Mouse (Mus musculus): ENCODE measurements around the gene Unc45a. TPM values are rescaled to one million over a fixed set of nuclear protein-coding genes. Genes with fewer than 3 reads are reported as not detected.

Gene Unc45a
- 10 to 100 TPM; 35.5 to 47.2 (median 40.6) TPM for total RNA-seq (2022)

DNA sequence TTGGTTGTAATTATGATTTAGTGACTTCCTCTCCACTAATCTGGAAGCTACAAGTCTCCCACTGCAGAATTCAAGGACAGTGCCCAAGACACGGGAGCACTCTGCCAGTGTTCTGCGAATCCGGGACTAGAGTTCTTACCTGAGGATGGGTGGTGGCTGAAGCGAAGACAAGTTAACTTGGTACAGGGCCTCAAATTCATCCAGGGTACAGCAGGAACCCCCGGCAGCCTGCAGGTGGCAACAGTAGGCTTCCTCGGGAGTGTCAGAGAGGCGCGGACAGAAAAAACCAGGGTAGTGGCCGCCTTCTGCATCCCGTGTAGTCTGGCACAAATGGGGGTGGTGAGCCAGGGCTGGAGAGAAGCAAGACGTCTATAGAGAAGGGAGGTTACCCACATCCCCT lies at the start of gene Unc45a:
Unc45a (minus strand) TSS at position 213 of the 400 bp plus-strand sequence.
- DNase-seq (ENCODE audit: low spot score in 2 of 2), result peak in 1 of 2 experiments; percentile 58

DNA sequence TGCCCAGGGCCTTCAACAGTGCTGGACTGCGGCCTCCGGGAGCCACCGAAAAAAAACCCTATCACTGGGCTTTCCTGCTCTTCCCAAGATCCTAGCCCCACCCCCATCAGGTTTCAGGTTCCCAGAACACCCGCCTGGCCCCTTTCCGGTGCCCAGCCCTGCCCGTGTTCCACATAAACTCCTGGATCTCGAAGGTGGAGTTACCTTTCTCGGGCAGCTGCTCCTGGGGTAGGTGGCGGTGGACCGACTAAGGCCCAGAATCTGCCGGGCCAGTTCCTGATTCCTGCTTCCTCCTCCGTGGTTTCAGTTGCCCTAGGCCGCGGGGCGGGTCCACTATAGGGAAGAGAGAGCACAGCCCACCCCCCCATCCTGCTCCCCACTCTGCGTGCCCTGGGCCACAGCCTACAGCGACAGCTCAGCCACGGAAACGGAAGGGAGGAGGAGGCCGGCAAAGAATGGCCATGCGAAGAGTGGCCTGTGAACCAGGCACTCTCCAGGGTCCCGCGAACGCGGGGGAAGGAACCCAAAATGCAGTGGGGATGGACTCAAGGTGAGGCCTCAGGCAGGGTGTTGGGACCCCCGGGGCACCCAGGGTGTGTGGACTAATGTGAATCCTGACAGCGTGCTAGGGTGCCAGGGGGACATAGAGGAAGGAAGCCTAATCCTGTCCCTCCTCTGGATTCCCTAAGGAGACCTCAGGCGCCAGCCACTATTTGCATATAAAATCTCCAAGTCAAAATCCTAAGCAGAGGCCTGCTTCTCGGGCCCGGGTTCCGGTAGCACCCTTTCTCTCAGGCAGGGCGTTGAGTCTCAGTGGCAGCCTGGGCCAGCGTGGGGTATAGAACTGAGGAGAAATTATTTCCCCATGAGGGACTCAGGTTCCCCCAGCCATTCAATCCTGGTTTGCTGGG lies 47.1 kb upstream of the Unc45a start, which contains the start of gene Fes:
Fes (minus strand) TSS at position 314 of the 911 bp plus-strand sequence.
- DNase-seq (ENCODE audit: low spot score in 2 of 2), result no peak

DNA sequence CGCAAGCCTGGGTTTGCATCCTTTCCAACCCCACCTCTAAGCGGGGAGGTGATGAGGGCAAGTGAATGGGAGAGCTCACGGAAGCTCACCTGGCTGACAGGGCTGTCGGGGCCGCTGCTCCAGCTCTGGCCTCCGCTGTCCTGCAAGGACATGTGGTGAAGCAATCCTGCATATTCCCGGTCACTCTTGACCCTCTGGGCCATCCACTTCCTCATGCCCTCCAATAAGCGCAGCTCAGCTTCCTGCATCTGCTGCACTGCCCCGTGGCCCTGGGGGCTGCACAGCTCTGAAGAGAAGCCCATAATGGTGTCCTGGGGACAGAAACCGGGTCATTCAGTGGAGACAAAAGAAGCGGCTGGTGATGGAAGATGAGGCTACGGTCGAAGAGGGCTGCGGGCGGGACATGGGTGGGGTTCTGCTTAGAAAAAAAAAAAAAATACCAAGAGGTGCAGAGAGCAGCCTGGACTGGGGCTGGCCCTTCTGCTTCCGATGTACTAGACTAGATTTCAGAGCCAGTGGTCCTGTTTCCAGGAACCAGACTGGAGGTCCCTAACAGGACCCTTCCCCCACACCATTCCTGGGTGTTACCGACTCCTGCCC lies 46.3 kb upstream of the Unc45a start:
- DNase-seq (ENCODE audit: low spot score in 2 of 2), result no peak

DNA sequence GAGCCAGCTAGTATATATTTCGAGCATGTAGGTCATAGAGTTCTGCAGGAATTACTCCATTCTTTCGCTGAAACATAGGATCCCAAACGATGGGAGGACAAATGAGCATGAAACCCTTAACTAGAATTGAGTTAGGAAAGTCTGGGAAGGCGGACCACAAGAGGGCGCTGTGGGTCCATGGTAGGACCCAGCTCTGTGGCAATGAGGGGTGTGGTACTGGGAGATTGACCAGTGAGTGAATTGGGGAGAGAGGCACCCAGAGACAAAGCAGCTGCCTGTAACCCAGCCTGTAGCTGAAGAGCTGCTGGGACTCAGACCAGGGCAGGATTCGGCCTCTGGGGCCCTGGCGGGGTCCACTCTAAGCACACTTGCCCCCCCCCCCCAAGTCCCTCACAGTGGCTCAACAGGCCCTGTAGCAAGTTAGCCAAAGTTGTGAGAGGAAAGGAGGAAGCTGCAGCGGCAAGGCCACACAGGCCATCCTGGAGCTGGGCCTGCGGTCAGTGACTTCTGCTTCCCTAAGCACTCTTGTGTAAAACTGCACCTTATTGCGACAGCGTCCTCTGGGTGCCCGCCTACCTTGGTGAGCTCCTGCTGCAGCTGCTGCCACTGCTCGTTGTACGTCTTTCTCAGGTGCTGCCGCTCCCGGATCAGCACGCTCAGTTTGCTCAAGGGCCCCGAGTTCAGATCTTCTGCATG lies 45.6 kb upstream of the Unc45a start:
- peak; percentile 72 to 90 for DNase-seq (ENCODE audit: low spot score in 2 of 2)

DNA sequence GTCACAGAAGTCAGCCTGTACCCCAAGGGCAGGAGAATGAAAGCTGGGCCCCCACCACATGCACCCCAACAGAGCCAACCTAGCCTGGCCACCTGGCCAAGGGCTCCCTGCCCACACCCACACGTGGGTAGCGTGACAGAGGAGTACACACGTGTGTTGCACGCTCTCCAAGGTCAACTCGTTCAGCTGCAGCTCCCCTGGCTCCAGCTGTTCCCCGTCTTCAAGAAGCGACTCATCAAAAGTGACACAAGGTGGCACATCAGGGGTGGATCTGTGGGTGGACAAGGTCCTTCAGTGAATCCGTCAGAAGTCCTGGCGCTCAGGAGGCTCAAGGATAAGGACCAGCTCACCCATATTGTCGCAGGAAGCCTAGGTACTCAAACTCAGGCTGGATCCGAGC lies 42.1 kb upstream of the Unc45a start:
- no peak for DNase-seq (ENCODE audit: low spot score in 2 of 2)

DNA sequence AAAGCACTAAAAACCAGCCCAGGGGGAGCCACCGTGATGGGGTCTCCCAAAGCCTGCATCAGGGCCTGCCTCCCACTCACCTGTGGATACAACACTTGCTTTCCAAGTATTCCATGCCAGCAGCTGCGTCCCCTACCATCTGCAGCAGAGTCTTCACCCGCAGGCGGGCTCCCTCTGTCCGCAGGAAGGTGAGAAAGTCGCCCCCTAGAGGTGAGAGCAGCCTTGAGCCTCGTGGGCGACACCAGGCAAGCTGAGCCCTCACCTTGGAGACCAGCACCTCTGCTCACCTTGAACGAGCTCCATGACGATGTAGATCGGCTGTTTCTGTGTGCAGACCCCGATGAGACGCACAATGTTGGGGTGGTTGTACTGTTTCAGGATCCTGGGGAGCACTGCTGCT lies 38.7 kb upstream of the Unc45a start:
- DNase-seq (ENCODE audit: low spot score in 2 of 2), result no peak

DNA sequence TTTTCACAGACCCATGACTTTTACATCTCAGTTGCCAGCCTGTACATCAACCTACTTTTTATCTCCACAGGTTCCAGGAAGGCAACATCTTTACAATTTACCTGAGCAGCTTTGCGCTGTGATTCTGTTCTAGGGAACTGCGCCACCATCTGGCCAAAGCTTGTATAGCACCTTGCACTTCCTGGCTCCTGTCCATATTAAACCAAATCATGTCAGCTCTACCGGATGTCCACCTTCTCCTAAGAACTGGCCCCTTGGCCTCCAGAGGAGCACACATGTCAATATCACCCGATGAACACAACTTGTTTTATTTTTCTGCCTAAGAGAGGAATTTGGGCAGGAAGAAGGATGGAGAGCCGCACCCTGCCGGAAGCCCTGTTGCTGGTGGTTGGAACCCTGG lies 36.7 kb upstream of the Unc45a start:
- DNase-seq (ENCODE audit: low spot score in 2 of 2), result peak in 1 of 2 experiments; percentile 63

DNA sequence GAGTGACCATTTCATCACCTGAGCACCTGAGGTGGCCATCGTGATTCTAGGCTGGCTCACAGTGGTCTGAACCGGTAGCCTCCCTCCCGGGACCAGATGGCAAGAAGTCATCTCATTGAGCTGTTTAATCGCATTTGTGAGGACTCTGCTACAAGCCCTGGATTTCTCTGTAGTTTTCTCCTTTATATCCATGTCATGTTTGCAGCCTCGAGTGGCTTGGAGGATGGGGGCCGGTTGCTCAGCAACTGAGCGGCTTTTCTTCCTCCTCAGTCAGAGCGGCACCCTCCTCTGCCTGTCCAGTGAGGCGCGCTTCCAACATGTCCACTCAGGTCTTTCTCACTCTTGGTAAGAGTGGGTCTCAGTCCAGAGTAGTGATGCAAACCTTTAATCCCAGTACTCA lies 35.4 kb upstream of the Unc45a start:
- no peak for DNase-seq (ENCODE audit: low spot score in 2 of 2)

DNA sequence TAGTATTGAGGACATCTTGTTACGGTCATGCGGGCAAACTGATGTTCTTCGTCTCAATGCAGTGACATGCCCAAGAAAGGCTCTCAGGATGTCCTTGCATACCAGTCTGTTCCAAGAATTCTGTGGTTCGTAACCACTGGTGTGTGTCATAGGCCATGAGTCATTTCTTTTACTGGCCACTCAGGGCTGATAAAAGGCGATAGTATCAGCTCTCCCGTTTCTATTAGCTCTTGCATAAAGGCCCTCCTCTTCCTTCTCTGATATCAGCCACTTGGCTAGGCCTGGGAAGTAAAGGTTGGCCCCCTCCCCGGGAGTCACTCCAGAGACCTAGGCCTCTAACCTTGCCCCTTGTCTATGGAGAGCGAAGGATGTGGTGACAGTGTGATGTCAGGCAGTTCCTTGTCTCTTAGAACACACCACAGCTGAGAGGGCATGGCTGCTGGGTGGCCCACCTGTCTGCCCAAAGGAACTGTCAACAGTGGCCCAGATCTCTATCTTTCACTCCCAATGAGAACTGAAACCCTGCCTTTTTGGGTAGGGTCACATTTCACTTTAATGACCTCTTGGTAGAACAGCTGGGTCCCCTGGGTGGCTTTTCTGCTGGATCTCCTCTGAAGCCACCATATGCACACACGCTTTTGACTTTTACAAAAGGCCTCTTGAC lies 34.7 kb upstream of the Unc45a start:
- no peak for DNase-seq (ENCODE audit: low spot score in 2 of 2)

DNA sequence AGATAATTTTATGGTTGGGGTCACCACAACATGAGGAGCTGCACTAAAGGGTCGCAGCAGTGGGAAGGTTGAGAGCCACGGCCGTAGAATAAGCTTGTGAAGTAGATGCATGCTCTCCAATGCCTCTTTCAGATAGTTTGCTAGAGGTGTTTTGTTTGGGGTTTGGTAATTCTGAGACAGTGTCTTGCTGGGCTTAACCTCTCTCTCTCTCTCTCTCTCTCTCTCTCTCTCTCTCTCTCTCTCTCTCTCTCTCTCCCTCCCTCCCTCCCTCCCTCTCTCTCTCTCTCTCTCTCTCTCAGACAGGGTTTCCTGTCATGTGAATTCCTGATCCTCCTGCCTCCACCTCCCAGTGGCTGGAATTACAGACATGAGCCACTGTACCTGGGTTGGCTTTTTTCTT lies 33.9 kb upstream of the Unc45a start:
- no peak for DNase-seq (ENCODE audit: low spot score in 2 of 2)

DNA sequence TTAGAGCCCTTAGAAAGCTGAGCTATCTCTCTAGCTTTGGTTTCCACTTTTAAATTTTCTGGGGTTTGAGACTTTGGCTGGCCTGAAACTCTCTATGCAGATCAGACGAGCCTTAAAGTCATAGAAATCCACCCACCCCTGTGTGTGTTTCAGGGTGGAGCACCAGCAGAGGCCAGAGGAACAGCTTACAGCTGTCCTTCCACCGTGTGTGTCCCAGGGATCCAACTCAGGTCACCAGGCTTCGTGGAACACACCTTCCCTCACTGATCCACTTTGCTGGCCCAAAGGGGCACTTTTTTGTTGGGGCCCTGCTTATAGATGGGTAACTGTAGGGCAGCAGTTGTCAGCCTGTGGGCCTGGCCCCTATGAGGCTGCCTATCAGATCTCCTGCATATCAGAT lies 33.5 kb upstream of the Unc45a start:
- DNase-seq (ENCODE audit: low spot score in 2 of 2), result no peak

DNA sequence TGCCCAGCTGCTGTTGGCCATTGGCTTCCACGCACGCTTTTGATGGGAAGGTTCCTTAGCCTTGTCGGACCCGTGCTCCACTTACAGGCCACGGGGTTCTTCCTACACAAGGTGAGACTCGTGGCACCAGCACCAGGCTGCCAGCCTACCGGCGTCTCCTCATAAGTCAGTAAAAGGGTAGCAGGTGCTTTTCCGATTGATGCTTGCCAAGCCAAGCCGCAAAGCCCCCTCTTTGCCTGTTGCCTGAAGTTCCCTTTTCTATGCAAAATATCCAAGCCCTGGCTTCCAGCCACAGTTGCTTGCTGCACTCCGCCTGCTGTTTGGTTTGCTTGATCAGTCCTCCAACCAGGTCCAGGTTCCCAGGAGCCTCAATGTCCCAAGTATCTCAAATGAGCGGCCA lies 33.0 kb upstream of the Unc45a start:
- no peak for DNase-seq (ENCODE audit: low spot score in 2 of 2)

DNA sequence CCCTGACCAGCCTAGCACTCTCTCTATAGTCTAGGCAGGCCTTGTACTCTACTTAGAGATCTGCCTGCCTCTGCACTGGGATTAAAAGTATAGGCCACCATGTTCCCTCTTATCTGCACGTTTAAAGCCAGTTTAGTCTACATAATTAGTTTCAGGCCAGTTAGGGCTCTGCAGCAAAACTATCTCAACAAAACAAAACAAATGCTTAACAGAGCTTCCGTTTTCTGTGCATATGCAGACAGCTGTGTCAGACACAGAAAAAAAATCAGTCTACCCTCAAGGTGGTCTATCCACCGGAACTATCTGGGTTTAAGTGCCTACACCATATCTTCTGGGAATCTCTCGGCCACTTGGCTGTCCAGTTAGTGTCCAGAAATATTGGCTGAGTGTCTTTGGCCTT lies 32.5 kb upstream of the Unc45a start:
- no peak for DNase-seq (ENCODE audit: low spot score in 2 of 2)

DNA sequence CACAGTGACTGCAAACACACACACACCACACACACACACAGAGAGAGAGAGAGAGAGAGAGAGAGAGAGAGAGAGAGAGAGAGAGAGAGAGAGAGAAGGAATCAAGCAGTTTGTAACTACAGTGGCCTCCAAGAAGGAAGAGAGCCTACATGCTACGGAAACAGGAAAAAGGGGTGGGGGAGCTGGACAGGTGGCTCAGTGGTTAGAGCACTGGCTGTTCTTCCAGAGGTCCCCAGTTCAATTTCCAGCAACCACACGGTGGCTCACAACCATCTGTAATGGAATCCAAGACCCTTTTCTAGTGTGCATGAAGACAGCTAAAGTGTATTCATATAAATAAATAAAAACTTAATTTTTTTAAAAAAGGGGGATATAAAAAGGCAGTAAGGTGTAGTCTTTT lies 31.9 kb upstream of the Unc45a start:
- DNase-seq (ENCODE audit: low spot score in 2 of 2), result no peak

DNA sequence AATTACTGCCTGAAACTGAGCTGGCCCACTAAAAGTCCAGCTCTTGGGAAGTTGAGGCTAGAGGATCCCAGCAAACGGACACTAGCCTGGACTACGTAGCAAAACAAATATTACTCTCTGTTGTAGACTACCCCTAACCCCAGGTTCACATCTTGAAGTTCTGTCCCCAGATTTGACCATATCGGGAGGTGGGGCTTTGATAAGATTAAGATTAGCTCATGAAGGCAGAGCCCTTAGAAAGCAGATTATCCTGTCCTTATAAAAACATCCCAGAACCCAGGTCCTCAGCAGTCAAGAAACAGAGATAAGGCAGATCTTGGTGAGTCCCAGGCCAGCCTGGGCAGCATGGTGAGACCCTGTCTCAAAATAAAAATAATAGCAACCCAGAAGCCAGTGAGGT lies 31.4 kb upstream of the Unc45a start:
- no peak for DNase-seq (ENCODE audit: low spot score in 2 of 2)

DNA sequence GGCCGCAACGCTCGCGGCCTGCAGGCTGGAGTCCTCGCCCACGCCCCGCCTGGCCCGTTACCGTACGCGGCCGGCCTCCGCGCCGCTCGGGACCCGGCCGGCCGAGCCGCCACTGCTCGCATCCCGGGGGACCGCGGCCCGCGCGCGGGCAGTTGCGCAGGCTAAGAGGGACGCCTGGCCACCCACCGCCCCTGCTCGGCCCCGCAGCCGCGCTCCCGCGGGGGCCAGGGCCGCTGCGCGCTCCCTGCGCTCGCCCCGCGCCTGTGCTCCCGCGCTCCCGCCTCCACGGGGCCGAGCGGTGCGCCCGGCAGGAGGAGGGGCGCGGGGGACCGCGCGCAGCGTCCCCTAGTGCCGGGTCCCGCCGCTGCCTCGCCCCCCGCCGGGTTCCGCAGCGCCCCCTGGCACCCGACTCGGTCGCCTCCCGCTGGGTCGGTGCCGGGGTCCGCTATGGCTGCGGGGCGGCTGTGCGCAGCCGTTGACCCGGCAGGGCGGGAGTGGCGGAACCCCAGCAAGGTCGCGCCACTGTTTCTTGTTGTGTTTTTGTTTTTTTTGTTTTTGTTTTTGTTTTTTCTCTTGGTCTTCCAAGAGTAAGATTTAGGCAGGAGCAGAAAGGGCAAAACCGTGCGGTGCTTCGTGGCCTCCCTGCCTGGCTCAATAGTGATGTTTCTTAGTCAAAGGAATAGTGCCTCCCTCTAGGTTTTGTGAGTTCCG lies 30.4 kb upstream of the Unc45a start, which contains the start of gene Man2a2:
Man2a2 (minus strand) TSS at position 335 of the 711 bp plus-strand sequence.
- peak in 1 of 2 experiments; percentile 70 for DNase-seq (ENCODE audit: low spot score in 2 of 2)

DNA sequence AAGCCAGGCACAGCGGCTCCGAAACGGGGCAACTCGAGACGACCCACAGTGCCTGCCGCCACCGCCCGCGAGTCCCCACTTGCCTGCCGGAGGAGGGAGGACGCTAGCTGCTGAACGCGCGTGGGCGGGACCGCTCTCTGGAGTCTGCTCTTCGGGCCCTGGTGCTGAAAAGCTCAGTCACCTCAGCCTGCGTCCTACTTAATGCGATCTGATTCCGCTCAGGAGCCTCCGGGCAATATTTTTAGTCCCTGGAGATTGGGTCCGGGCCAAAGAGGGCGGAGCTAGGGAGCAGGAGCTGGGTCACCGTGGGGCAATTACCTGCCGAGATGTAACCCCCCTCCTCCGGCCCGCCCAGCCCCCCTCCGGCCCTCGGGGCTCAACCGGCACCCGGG lies 29.8 kb upstream of the Unc45a start:
- DNase-seq (ENCODE audit: low spot score in 2 of 2), result peak; percentile 79 to 81

DNA sequence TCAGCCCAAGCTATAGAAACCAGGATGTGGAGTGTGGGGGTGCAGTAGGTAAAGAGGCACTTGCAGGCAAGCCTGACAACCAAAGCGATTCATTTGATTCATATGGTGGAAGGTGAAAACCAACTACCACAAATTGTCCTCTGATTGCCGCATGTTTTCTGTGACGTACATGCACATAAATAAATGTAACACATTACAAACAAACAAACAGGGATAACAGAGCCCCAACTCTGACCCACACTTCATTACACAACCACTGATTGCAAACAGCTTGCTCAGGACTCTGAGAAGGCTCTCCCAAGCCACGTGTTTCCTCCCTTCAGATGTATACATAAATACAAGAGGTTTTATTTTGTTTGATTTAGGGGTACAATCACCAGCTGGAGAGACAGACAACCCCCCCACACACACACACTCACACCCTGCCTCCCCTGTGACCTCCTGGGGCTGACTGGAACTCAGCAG lies 29.2 kb upstream of the Unc45a start:
- no peak for DNase-seq (ENCODE audit: low spot score in 2 of 2)

DNA sequence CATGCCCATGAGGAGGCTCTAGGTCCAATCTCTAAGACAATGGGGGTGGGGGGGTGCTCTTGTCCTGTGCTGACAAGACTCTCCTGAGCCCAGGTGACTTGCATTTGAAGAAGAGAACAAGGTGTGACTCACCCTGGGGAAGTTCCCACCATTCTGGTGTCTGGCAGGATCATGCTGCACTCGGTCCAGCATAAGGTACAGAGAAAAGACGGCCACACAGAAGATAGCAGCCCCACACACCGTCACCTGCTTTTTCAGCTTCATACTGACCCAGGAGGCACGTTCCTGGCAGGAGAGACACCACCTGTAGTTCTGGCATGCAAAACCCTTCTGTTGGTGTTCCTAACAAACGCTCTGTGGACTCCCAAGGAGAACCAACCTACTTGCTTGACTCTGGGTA lies 28.7 kb upstream of the Unc45a start:
- DNase-seq (ENCODE audit: low spot score in 2 of 2), result no peak

DNA sequence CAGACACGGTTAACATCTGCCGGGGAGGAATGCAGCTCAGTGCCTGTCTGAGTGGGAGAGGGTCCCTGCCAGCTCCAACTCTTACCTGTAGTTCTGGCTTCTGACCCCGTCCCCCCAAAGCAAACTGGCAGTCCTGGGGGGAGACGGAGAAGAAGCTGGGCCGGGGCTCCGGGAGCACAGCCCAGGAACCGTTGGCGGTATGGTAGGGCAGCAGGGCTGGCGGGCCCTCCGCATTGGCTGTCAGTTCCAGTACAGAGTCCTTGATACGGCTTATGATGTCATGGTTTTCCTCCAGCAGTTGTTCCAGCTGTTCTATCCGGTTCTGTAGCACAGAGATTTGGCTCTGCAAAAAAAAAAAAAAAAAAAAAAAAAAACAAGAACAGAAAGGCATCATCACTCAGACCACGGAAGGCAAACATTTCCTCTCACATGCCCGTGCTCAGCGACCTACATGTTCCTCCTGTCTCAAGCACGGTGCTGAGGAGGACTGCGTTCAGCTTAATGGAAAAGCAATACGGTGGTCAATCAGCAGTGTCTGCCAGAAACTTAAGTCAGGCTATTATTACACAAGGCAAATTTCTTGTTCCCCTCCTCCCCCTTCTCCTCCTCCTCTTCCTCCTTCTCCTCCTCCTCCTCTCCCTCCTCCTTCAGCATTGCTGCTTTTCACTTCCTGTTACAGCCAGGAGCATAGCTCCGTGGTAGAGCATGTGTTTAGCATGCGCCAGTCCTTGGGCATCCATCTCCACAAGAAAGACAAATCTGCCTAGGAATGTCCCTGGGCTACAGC lies 28.0 kb upstream of the Unc45a start:
- no peak for DNase-seq (ENCODE audit: low spot score in 2 of 2)
